Mouse (Mus musculus) spleen, adult 2 months (tissue): Measurements from ENCODE around the gene Spata2. TPM values are rescaled to one million over a fixed set of nuclear protein-coding genes. Genes with fewer than 3 reads are reported as not detected.

Source experiments
- DNase-seq, 2 experiments: peaks; one replicate each; pipeline versions ENCODE4 v3.0.0 to v3.0.0-alpha.2; 2012 to 2021; ENCODE audit warnings: low spot score in 2 of 2, low read depth in 1 of 2
- H3K27ac ChIP-seq: fragments of 200-500 bp; 2 replicates; pipeline ENCODE4 v1.5.1; 2012; ENCODE audit warnings: low read length, inconsistent platforms; ENCODE audit not compliant: insufficient read depth
- H3K27me3 ChIP-seq: fragments of 200-500 bp; 2 replicates; pipeline ENCODE4 v1.6.1; 2012; ENCODE audit warnings: mild to moderate bottlenecking, moderate library complexity, low read length, inconsistent platforms; ENCODE audit not compliant: control insufficient read depth, insufficient read depth
- H3K36me3 ChIP-seq: fragments of 200-500 bp; 2 replicates; pipeline ENCODE4 v1.6.1; 2012; ENCODE audit warnings: mild to moderate bottlenecking, low read length, inconsistent platforms; ENCODE audit not compliant: control insufficient read depth, insufficient read depth
- H3K4me1 ChIP-seq: fragments of 200-500 bp; 2 replicates; pipeline ENCODE4 v1.6.1; 2011; ENCODE audit warnings: inconsistent platforms; ENCODE audit not compliant: control insufficient read depth, insufficient read depth, insufficient read length
- H3K4me3 ChIP-seq: fragments of 200-500 bp; 2 replicates; pipeline ENCODE4 v1.5.1; 2011; ENCODE audit warnings: mild to moderate bottlenecking, inconsistent platforms; ENCODE audit not compliant: insufficient read depth, insufficient read length; ENCODE audit errors: extremely low read depth
- CTCF ChIP-seq: fragments of 200-500 bp; IDR thresholded peaks from 2 replicates; pipeline ENCODE4 v1.5.1; 2011; ENCODE audit warnings: mild to moderate bottlenecking, inconsistent platforms; ENCODE audit not compliant: insufficient read depth, insufficient read length, insufficient replicate concordance; ENCODE audit errors: extremely low read depth
- POLR2A ChIP-seq: fragments of 200-500 bp; IDR thresholded peaks from 2 replicates; pipeline ENCODE4 v1.6.1; 2011; ENCODE audit warnings: low read depth, low read length, inconsistent platforms
- WGBS: fragments of 180-500 bp; shearing (Covaris S2); methylation state at CpG from one replicate; pipeline ENCODE4 v1.1.7; 2018; 5-methylcytosine and 5-hydroxymethylcytosine counted together
- polyA plus RNA-seq: library from polyadenylated mRNA; depleted of rRNA; stranded (reverse); fragments of >200 nt; gene quantifications from 2 replicates; pipeline ENCODE4 v1.2.3, GENCODE M21; 2012

Gene Spata2
- polyA plus RNA-seq, 1 experiment = 23.3 TPM

- Histone ChIP-seq H3K4me1 (no peaks in the 10 kb centered on the region), H3K27me3 (no peaks in the 10 kb centered on the region), H3K4me3 (no peak overlapping the region), H3K36me3 (no peaks in the 10 kb centered on the region), H3K27ac (no peak overlapping the region)
- no peak for DNase-seq
- WGBS = 86% methylated on average over 5 of the region's 5 CpGs
- no peak for TF ChIP-seq CTCF
- no peak for TF ChIP-seq POLR2A
Observed at GRCm38 (mm10) chr2:167529935-167530513, 37.3 kb upstream of the Spata2 start.

- no peaks in the 10 kb centered on the region for H3K4me1 ChIP-seq
- H3K27ac ChIP-seq = no peak overlapping the region
- H3K36me3 ChIP-seq = no peaks in the 10 kb centered on the region
- no peak for TF ChIP-seq POLR2A
- peak; percentile 38; the same call in 1 of the 2 replicates for TF ChIP-seq CTCF
- WGBS = 29% methylated on average over 5 of the region's 5 CpGs
- H3K27me3 ChIP-seq = no peaks in the 10 kb centered on the region
- DNase-seq = peak in 1 of 2 experiments; percentile 39
- H3K4me3 ChIP-seq = no peak overlapping the region
Observed at GRCm38 (mm10) chr2:167528278-167528677, 35.6 kb upstream of the Spata2 start.

- Histone ChIP-seq H3K27me3 (no peaks in the 10 kb centered on the region), H3K27ac (no peak overlapping the region), H3K4me3 (no peak overlapping the region), H3K36me3 (peaks cover 35% of the 10 kb centered on the region), H3K4me1 (no peaks in the 10 kb centered on the region)
- TF ChIP-seq POLR2A = no peak
- no peak for TF ChIP-seq CTCF
- WGBS = 83% methylated on average over 5 of the region's 5 CpGs
- no peak for DNase-seq
Observed at GRCm38 (mm10) chr2:167519606-167520252, 27.0 kb upstream of the Spata2 start.

- Histone ChIP-seq H3K27me3 (no peaks in the 10 kb centered on the region), H3K27ac (no peak overlapping the region), H3K36me3 (peaks cover 67% of the 10 kb centered on the region), H3K4me3 (no peak overlapping the region), H3K4me1 (no peaks in the 10 kb centered on the region)
- WGBS = 93% methylated on average over 5 of the region's 5 CpGs
- TF ChIP-seq POLR2A (no peak), CTCF (no peak)
- no peak for DNase-seq
Observed at GRCm38 (mm10) chr2:167515688-167516087, 23.0 kb upstream of the Spata2 start.

- Histone ChIP-seq H3K4me1 (peaks cover 5% of the 10 kb centered on the region; the same call in 1 of the 2 replicates), H3K27me3 (no peaks in the 10 kb centered on the region), H3K27ac (no peak overlapping the region), H3K4me3 (no peak overlapping the region), H3K36me3 (peaks cover 67% of the 10 kb centered on the region)
- no peak for TF ChIP-seq POLR2A
- no peak for TF ChIP-seq CTCF
- no peak for DNase-seq
- WGBS = 95% methylated on average over 4 of the region's 4 CpGs
Observed at GRCm38 (mm10) chr2:167514641-167515040, 22.0 kb upstream of the Spata2 start.

GRCm38 (mm10) chr2:167512970-167513369 is 20.3 kb upstream of the Spata2 start:
- Histone ChIP-seq H3K4me3 (no peak overlapping the region), H3K4me1 (peaks cover 5% of the 10 kb centered on the region; the same call in 1 of the 2 replicates), H3K36me3 (peaks cover 68% of the 10 kb centered on the region), H3K27ac (no peak overlapping the region), H3K27me3 (no peaks in the 10 kb centered on the region)
- WGBS = 93% methylated on average over 5 of the region's 5 CpGs
- no peak for TF ChIP-seq POLR2A
- TF ChIP-seq CTCF = no peak
- no peak for DNase-seq

- Histone ChIP-seq H3K4me3 (no peak overlapping the region), H3K36me3 (peaks cover 66% of the 10 kb centered on the region), H3K27me3 (no peaks in the 10 kb centered on the region), H3K4me1 (peaks cover 5% of the 10 kb centered on the region; the same call in 1 of the 2 replicates), H3K27ac (no peak overlapping the region)
- no peak for TF ChIP-seq POLR2A
- 93% methylated on average over 9 of the region's 9 CpGs for WGBS
- no peak for DNase-seq
Observed at GRCm38 (mm10) chr2:167512365-167512764, 19.7 kb upstream of the Spata2 start.
